Mouse (Mus musculus) lung, postnatal 0 days (tissue): ENCODE data around the gene Cfap206. TPM values are rescaled to one million over a fixed set of nuclear protein-coding genes. Genes with fewer than 3 reads are reported as not detected.

ENCODE experiments used
- ATAC-seq: fragments of 200-750 bp; cut with Nextera tagmentation; 2 replicates; pipeline ENCODE4 v1.8.0; 2017; ENCODE audit warnings: moderate library complexity
- DNase-seq: peaks from one replicate; pipeline ENCODE4 v3.0.0-alpha.2; 2016; ENCODE audit warnings: low spot score
- H3K27ac ChIP-seq: fragments of 300-500 bp; sonication (generic); 2 replicates; pipeline ENCODE4 v1.5.1; 2014; ENCODE audit warnings: antibody characterized with exemption, mild to moderate bottlenecking, low read length, mixed read lengths
- H3K27me3 ChIP-seq: fragments of 300-500 bp; sonication (generic); replicated peaks from 2 replicates; pipeline ENCODE4 v1.6.1; 2014; ENCODE audit warnings: low read length, mixed read lengths; ENCODE audit not compliant: insufficient read depth
- H3K36me3 ChIP-seq: fragments of 300-500 bp; sonication (generic); 2 replicates; pipeline ENCODE4 v1.6.1; 2014; ENCODE audit warnings: low read length, mixed read lengths; ENCODE audit not compliant: insufficient read depth
- H3K4me1 ChIP-seq: fragments of 300-500 bp; sonication (generic); 2 replicates; pipeline ENCODE4 v1.6.1; 2014; ENCODE audit warnings: antibody characterized with exemption, low read depth, low read length, mixed read lengths; ENCODE audit not compliant: insufficient read depth
- H3K4me2 ChIP-seq: fragments of 300-500 bp; sonication (generic); replicated peaks from 2 replicates; pipeline ENCODE4 v1.6.1; 2014; ENCODE audit warnings: low read depth, mild to moderate bottlenecking, low read length, moderate library complexity, mixed read lengths
- H3K4me3 ChIP-seq: fragments of 300-500 bp; sonication (generic); 2 replicates; pipeline ENCODE4 v1.5.1; 2014; ENCODE audit warnings: low read depth, low read length
- H3K9ac ChIP-seq: fragments of 300-500 bp; sonication (generic); replicated peaks from 2 replicates; pipeline ENCODE4 v1.6.1; 2014; ENCODE audit warnings: low read depth, mild to moderate bottlenecking
- H3K9me3 ChIP-seq: fragments of 300-500 bp; sonication (generic); 2 replicates; pipeline ENCODE4 v1.6.1; 2016; ENCODE audit warnings: low read length, mixed read lengths
- CTCF ChIP-seq: IDR thresholded peaks from 2 replicates; pipeline ENCODE4 v1.5.1; 2016; ENCODE audit warnings: antibody characterized with exemption, mild to moderate bottlenecking
- EP300 ChIP-seq: IDR thresholded peaks from 2 replicates; pipeline ENCODE4 v1.6.1; 2016; ENCODE audit warnings: antibody characterized with exemption, mild to moderate bottlenecking, control low read depth
- WGBS: fragments of 180-500 bp; shearing (Covaris S2); extraction: QIAGEN DNeasy Blood & Tissue Kit; methylation state at CpG from one replicate; pipeline ENCODE4 v1.1.7; 2014; 5-methylcytosine and 5-hydroxymethylcytosine counted together
- polyA plus RNA-seq: library from polyadenylated mRNA; unstranded; fragments of >200 nt; fragmentation: Nextera tagmentation; extraction: Ambion mirVana; gene quantifications from 2 replicates; pipeline ENCODE4 v1.2.1, GENCODE M21; 2015

Cfap206 gene
- polyA plus RNA-seq, 1 experiment from 2014 or later: 11.9 TPM

GRCm38 (mm10) chr4:34659012-34659411 lies 71.0 kb downstream of the Cfap206 start:
- WGBS: 77% methylated on average over 2 of the region's 2 CpGs

GRCm38 (mm10) chr4:34656101-34656500 lies 73.9 kb downstream of the Cfap206 start:
- DNase-seq: no peak
- no peak for TF ChIP-seq CTCF
- no peak for TF ChIP-seq EP300
- H3K4me2 ChIP-seq: no peak overlapping the region
- 94% methylated on average over 10 of the region's 10 CpGs for WGBS
- H3K9me3 ChIP-seq: no peaks in the 10 kb centered on the region
- H3K36me3 ChIP-seq: peaks cover 27% of the 10 kb centered on the region
- H3K27me3 ChIP-seq: no peaks in the 10 kb centered on the region
- ATAC-seq: no peak
- H3K4me1 ChIP-seq: no peaks in the 10 kb centered on the region
- H3K27ac ChIP-seq: no peak overlapping the region
- H3K4me3 ChIP-seq: no peak overlapping the region
- no peak overlapping the region for H3K9ac ChIP-seq

More at GRCm38 (mm10) chr4:34659012-34659411, 71.0 kb downstream of the Cfap206 start:
- Histone ChIP-seq H3K9ac (no peak overlapping the region), H3K27me3 (no peaks in the 10 kb centered on the region), H3K27ac (no peak overlapping the region), H3K4me2 (no peak overlapping the region), H3K36me3 (peaks cover 40% of the 10 kb centered on the region), H3K4me3 (no peak overlapping the region), H3K9me3 (no peaks in the 10 kb centered on the region), H3K4me1 (no peaks in the 10 kb centered on the region)
- DNase-seq (no peak), ATAC-seq (no peak)
- TF ChIP-seq EP300 (no peak), CTCF (no peak)

- no peaks in the 10 kb centered on the region for H3K27me3 ChIP-seq
- peaks cover 14% of the 10 kb centered on the region for H3K36me3 ChIP-seq
- no peak for ATAC-seq
- H3K4me1 ChIP-seq: no peaks in the 10 kb centered on the region
- no peak for DNase-seq
- H3K9ac ChIP-seq: no peak overlapping the region
- no peak for TF ChIP-seq EP300
- TF ChIP-seq CTCF: no peak
- no peak overlapping the region for H3K4me2 ChIP-seq
- H3K4me3 ChIP-seq: no peak overlapping the region
- no peak overlapping the region for H3K27ac ChIP-seq
- no peaks in the 10 kb centered on the region for H3K9me3 ChIP-seq
- 87% methylated on average over 7 of the region's 7 CpGs for WGBS
Observed at GRCm38 (mm10) chr4:34653179-34653578, 76.8 kb downstream of the Cfap206 start.

GRCm38 (mm10) chr4:34644779-34645178 lies 85.2 kb downstream of the Cfap206 start:
- Histone ChIP-seq H3K4me1 (no peaks in the 10 kb centered on the region), H3K4me3 (no peak overlapping the region), H3K9ac (no peak overlapping the region), H3K4me2 (0 out of 2 replicates have a peak overlapping the region, but pooled peaks have one; percentile 3), H3K9me3 (no peaks in the 10 kb centered on the region), H3K27me3 (no peaks in the 10 kb centered on the region), H3K27ac (0 out of 2 replicates have a peak overlapping the region, but pooled peaks have one; percentile 51), H3K36me3 (peaks cover 15% of the 10 kb centered on the region; the same call in 1 of the 2 replicates)
- ATAC-seq: peak; percentile 55; the same call in 1 of the 2 replicates
- peak; percentile 61 for DNase-seq
- TF ChIP-seq CTCF (no peak), EP300 (0 out of 2 replicates have a peak, but pooled peaks have one; percentile 17)

GRCm38 (mm10) chr4:34640731-34641130 lies 89.3 kb downstream of the Cfap206 start:
- TF ChIP-seq EP300: no peak
- no peak for TF ChIP-seq CTCF
- peaks cover 6% of the 10 kb centered on the region; the same call in 1 of the 2 replicates for H3K36me3 ChIP-seq
- no peak overlapping the region for H3K27ac ChIP-seq
- H3K4me1 ChIP-seq: no peaks in the 10 kb centered on the region
- 98% methylated on average over 3 of the region's 3 CpGs for WGBS
- no peak overlapping the region for H3K9ac ChIP-seq
- H3K9me3 ChIP-seq: no peaks in the 10 kb centered on the region
- no peak overlapping the region for H3K4me3 ChIP-seq
- DNase-seq (no peak), ATAC-seq (no peak)
- H3K4me2 ChIP-seq: no peak overlapping the region
- H3K27me3 ChIP-seq: no peaks in the 10 kb centered on the region

GRCm38 (mm10) chr4:34639745-34640364 lies 90.2 kb downstream of the Cfap206 start:
- no peaks in the 10 kb centered on the region for H3K27me3 ChIP-seq
- H3K4me3 ChIP-seq: no peak overlapping the region
- DNase-seq: no peak
- TF ChIP-seq CTCF (no peak), EP300 (no peak)
- no peak overlapping the region for H3K9ac ChIP-seq
- no peak overlapping the region for H3K27ac ChIP-seq
- peaks cover 9% of the 10 kb centered on the region; the same call in 1 of the 2 replicates for H3K36me3 ChIP-seq
- H3K9me3 ChIP-seq: no peaks in the 10 kb centered on the region
- 88% methylated on average over 5 of the region's 5 CpGs for WGBS
- no peak overlapping the region for H3K4me2 ChIP-seq
- H3K4me1 ChIP-seq: no peaks in the 10 kb centered on the region
- ATAC-seq: no peak

Other genes with a start within 250 kb of the Cfap206 start
- 45.5 and 46.2 TPM in 2 replicates for gene Akirin2, start 179.3 kb downstream of the Cfap206 start, polyA plus RNA-seq
- gene Orc3, start 115.3 kb downstream of the Cfap206 start, polyA plus RNA-seq: 40.9 and 42.4 TPM in 2 replicates
- gene Rars2, start 115.2 kb downstream of the Cfap206 start, polyA plus RNA-seq: 31.9 and 33.8 TPM in 2 replicates
- 26.5 and 38.0 TPM in 2 replicates for gene Slc35a1, start 42.8 kb downstream of the Cfap206 start, polyA plus RNA-seq
- not detected in 2 replicates for gene Gm136, start 26.1 kb upstream of the Cfap206 start, polyA plus RNA-seq
- gene Smim8, start 48.2 kb upstream of the Cfap206 start, polyA plus RNA-seq: 46.0 and 48.8 TPM in 2 replicates
- gene Zfp292, start 152.8 kb upstream of the Cfap206 start, polyA plus RNA-seq: 9.0 and 10.3 TPM in 2 replicates
- not detected in 2 replicates for gene Cga, start 163.6 kb upstream of the Cfap206 start, polyA plus RNA-seq